In the genomic region with DNA sequence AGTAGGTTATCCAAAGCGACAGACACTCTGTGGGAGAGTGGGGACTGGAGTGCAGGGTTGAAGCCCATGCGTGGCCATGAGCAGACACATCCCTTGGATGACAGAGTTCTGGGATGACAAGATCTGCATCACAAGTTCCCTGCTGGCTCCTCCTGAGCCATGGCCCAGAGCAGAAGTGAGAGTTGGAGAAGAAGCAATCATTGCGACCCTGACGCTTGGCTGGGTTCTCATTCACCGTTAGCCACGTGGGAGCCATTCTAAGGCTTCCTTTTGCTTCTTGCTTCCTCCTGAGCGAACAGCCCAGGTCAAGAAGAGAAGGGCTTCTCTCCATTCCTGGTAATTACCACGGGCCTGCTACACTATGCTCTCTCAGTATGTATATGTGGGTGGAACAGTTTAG, we compare ENCODE assay signal across 27 mouse cellular contexts.
DNase-seq lines count a peak whose midpoint lies in the region; ATAC-seq lines count a peak whose summit lies in the region.
"Had no signal": no experiment of that assay in that cellular context is flagged by ENCODE, and none has a peak within 500 bp of the region (broad histone marks: within the 10 kb centered on the region; RNA-seq: fewer than 3 reads in every experiment).

No protein-coding gene starts in this region.

- ATAC-seq in forebrain, embryonic 14.5 days: no peak
- ATAC-seq in megakaryocyte, adult 5-6 weeks (ENCODE audit: poor library complexity, severe bottlenecking): peak; percentile 27; the same call in 1 of the 2 replicates
- ATAC-seq: activated CD4-positive, CD25-positive, alpha-beta regulatory T cell, adult 4 months; CD4-positive, CD25-positive, alpha-beta regulatory T cell, adult 4 months; forebrain, embryonic 13.5 days; forebrain, embryonic 16.5 days; Patski had no signal

- no peak for DNase-seq in forebrain, embryonic 10.5 days (ENCODE audit: extremely low spot score, low spot score)
- no peak for DNase-seq in forebrain, embryonic 14.5 days (ENCODE audit: low spot score)
- DNase-seq in spleen, postnatal 36 days (ENCODE audit: low spot score in 2 of 2): peak; percentile 26 to 35
- DNase-seq in spleen, postnatal 4 days (ENCODE audit: low spot score in 2 of 2): no peak
- DNase-seq in splenic B cell, adult 2 months (ENCODE audit: low read depth, low spot score): peak; percentile 61
- DNase-seq in urinary bladder, postnatal 25 days (ENCODE audit: low spot score): no peak
- DNase-seq in hindbrain, embryonic 10.5 days (ENCODE audit: low spot score): no peak
- DNase-seq: adrenal gland, adult 8-10 months; adrenal gland, postnatal 14 days; adrenal gland, postnatal 36 days; cerebellum, adult 11-12 months; cerebellum, adult 2 months; cerebellum, adult 9-10 months; cerebellum, postnatal 14 days; cerebellum, postnatal 36 days; embryo, embryonic 11 days had no signal

- no peak overlapping the region for H3K4me3 ChIP-seq in forebrain, embryonic 10.5 days
- no peak overlapping the region for H3K4me3 ChIP-seq in forebrain, embryonic 14.5 days (ENCODE audit: low read depth, low read length)
- no peak overlapping the region for H3K4me3 ChIP-seq in hindbrain, embryonic 10.5 days
- H3K4me3 ChIP-seq: embryonic facial prominence, embryonic 13.5 days; embryonic facial prominence, embryonic 15.5 days; erythroblast, embryonic 14.5 days; forebrain, embryonic 13.5 days had no signal

- H3K9me3 ChIP-seq in forebrain, embryonic 10.5 days: peaks cover 6% of the 10 kb centered on the region; the same call in 1 of the 2 replicates
- no peaks in the 10 kb centered on the region for H3K9me3 ChIP-seq in forebrain, embryonic 14.5 days (replicated peaks; ENCODE audit: control insufficient read depth, low read length)
- H3K9me3 ChIP-seq in hindbrain, embryonic 10.5 days: peaks cover 8% of the 10 kb centered on the region
- H3K9me3 ChIP-seq: embryonic facial prominence, embryonic 15.5 days; forebrain, embryonic 13.5 days had no signal

- H3K9ac ChIP-seq in forebrain, embryonic 14.5 days (ENCODE audit: low read length): no peak overlapping the region
- H3K9ac ChIP-seq: embryonic facial prominence, embryonic 13.5 days; embryonic facial prominence, embryonic 15.5 days; forebrain, embryonic 13.5 days had no signal

- WGBS in forebrain, embryonic 10.5 days: 89% methylated on average over 8 of the region's 8 CpGs
- WGBS in forebrain, embryonic 14.5 days: 88% methylated on average over 8 of the region's 8 CpGs
- 88% methylated on average over 8 of the region's 8 CpGs for WGBS in hindbrain, embryonic 10.5 days

- H3K27me3 ChIP-seq in forebrain, embryonic 10.5 days (ENCODE audit: poor library complexity, severe bottlenecking): no peaks in the 10 kb centered on the region
- H3K27me3 ChIP-seq in forebrain, embryonic 14.5 days (replicated peaks; ENCODE audit: control insufficient read depth, insufficient read depth, low read length): 0 out of 2 replicates have a peak, but pooled peaks cover 4% of the 10 kb centered on the region
- H3K27me3 ChIP-seq in splenic B cell, adult 2 months (ENCODE audit: control insufficient read depth, insufficient read depth, low read length, poor library complexity, severe bottlenecking): no peaks in the 10 kb centered on the region
- H3K27me3 ChIP-seq in hindbrain, embryonic 10.5 days (ENCODE audit: insufficient read depth, poor library complexity, severe bottlenecking): no peaks in the 10 kb centered on the region
- H3K27me3 ChIP-seq: CH12.LX; embryonic facial prominence, embryonic 13.5 days; embryonic facial prominence, embryonic 15.5 days; Patski had no signal

- H3K4me2 ChIP-seq in forebrain, embryonic 14.5 days (ENCODE audit: low read length): no peak overlapping the region
- H3K4me2 ChIP-seq: embryonic facial prominence, embryonic 13.5 days; embryonic facial prominence, embryonic 15.5 days; forebrain, embryonic 13.5 days had no signal

- H3K27ac ChIP-seq in forebrain, embryonic 10.5 days: 0 out of 2 replicates have a peak overlapping the region, but pooled peaks have one; percentile 30
- H3K27ac ChIP-seq in forebrain, embryonic 14.5 days (ENCODE audit: low read depth, low read length): no peak overlapping the region
- H3K27ac ChIP-seq in hindbrain, embryonic 10.5 days: no peak overlapping the region
- H3K27ac ChIP-seq: embryonic facial prominence, embryonic 13.5 days; embryonic facial prominence, embryonic 15.5 days; forebrain, embryonic 13.5 days had no signal

- H3K4me1 ChIP-seq in forebrain, embryonic 10.5 days: peaks cover 17% of the 10 kb centered on the region
- peaks cover 7% of the 10 kb centered on the region for H3K4me1 ChIP-seq in forebrain, embryonic 14.5 days (ENCODE audit: control insufficient read depth, insufficient read depth, low read length)
- H3K4me1 ChIP-seq in hindbrain, embryonic 10.5 days (replicated peaks): peaks cover 15% of the 10 kb centered on the region; the same call in 1 of the 2 replicates

- H3K36me3 ChIP-seq in forebrain, embryonic 10.5 days (replicated peaks): no peaks in the 10 kb centered on the region
- H3K36me3 ChIP-seq in forebrain, embryonic 14.5 days (ENCODE audit: control insufficient read depth, insufficient read depth, low read length): no peaks in the 10 kb centered on the region
- H3K36me3 ChIP-seq in splenic B cell, adult 2 months (ENCODE audit: control insufficient read depth, insufficient read depth, low read length, poor library complexity, severe bottlenecking): no peaks in the 10 kb centered on the region
- no peaks in the 10 kb centered on the region for H3K36me3 ChIP-seq in hindbrain, embryonic 10.5 days
- H3K36me3 ChIP-seq: embryonic facial prominence, embryonic 13.5 days; embryonic facial prominence, embryonic 15.5 days; G1E had no signal

Comparison
In these comparisons a context has a peak if more than half of its experiments do, and no peak if none do; other contexts are left out.
1. DNase-seq: peak in spleen, postnatal 36 days (2 of 2) and splenic B cell, adult 2 months (single experiment); none in forebrain, embryonic 10.5 days (single experiment), forebrain, embryonic 14.5 days (single experiment), spleen, postnatal 4 days (0 of 2), urinary bladder, postnatal 25 days (single experiment) and hindbrain, embryonic 10.5 days (single experiment).